In genomic region chr11:63926901-63927300, GRCm38 (mm10) we compare ENCODE assay signal across 14 mouse cellular contexts.
"Had no signal": no experiment of that assay in that cellular context is flagged by ENCODE, and none has a peak within 500 bp of the region (broad histone marks: within the 10 kb centered on the region; RNA-seq: fewer than 3 reads in every experiment).

No protein-coding gene starts in this region.

- H3K27ac ChIP-seq: limb, embryonic 12.5 days; lung, embryonic 15.5 days; macrophage; midbrain, embryonic 12.5 days; neural tube, embryonic 13.5 days had no signal

- H3K36me3 ChIP-seq: limb, embryonic 12.5 days; lung, embryonic 15.5 days; midbrain, embryonic 12.5 days; neural tube, embryonic 13.5 days had no signal

- H3K9ac ChIP-seq: limb, embryonic 12.5 days; lung, embryonic 15.5 days; midbrain, embryonic 12.5 days; neural tube, embryonic 13.5 days had no signal

- H3K4me3 ChIP-seq: limb, embryonic 12.5 days; lung, embryonic 15.5 days; megakaryocyte, embryonic 14.5 days; midbrain, embryonic 12.5 days; neural tube, embryonic 13.5 days had no signal

- H3K4me2 ChIP-seq: limb, embryonic 12.5 days; lung, embryonic 15.5 days; midbrain, embryonic 12.5 days; neural tube, embryonic 13.5 days had no signal

- ATAC-seq: intestine, embryonic 16.5 days; midbrain, embryonic 16.5 days had no signal

- DNase-seq: kidney, adult 8-10 months; kidney, postnatal 36 days; lung, postnatal 14 days; right cerebral cortex, postnatal 14 days; thymus, adult 2 months; thymus, postnatal 25 days had no signal

- H3K9me3 ChIP-seq: limb, embryonic 12.5 days; lung, embryonic 15.5 days; midbrain, embryonic 12.5 days; neural tube, embryonic 13.5 days had no signal
